Mouse (Mus musculus): ENCODE results near the gene Ctsa. TPM values are rescaled to one million over a fixed set of nuclear protein-coding genes. Genes with fewer than 3 reads are reported as not detected.

Gene Ctsa
- polyA plus RNA-seq, 1 experiment = 25.9 TPM

- H3K36me3 ChIP-seq (ENCODE audit: control insufficient read depth, insufficient read depth, low read length) = peaks cover 4% of the 10 kb centered on the region
- no peak overlapping the region for H3K4me3 ChIP-seq (ENCODE audit: control insufficient read depth, low read depth, low read length)
- H3K27me3 ChIP-seq (ENCODE audit: control insufficient read depth, insufficient read depth, low read length) = no peaks in the 10 kb centered on the region
- no peak for TF ChIP-seq CTCF (IDR thresholded peaks at IDR 0.05; ENCODE audit: control insufficient read depth, insufficient read depth, insufficient replicate concordance, low read depth, low read length)
- TF ChIP-seq POLR2A (IDR thresholded peaks at IDR 0.05; ENCODE audit: control insufficient read depth, low read depth, low read length) = no peak
- no peak overlapping the region for H3K27ac ChIP-seq (ENCODE audit: control insufficient read depth, insufficient read depth, low read depth, low read length)
- H3K4me1 ChIP-seq (ENCODE audit: control insufficient read depth, insufficient read depth, low read length) = peaks cover 14% of the 10 kb centered on the region
Observed at GRCm38 (mm10) chr2:164882619-164883018, 49.9 kb downstream of the Ctsa start.

GRCm38 (mm10) chr2:164885788-164886187 lies 53.1 kb downstream of the Ctsa start:
- peaks cover under 1% of the 10 kb centered on the region; the same call in 1 of the 2 replicates for H3K4me1 ChIP-seq (ENCODE audit: control insufficient read depth, insufficient read depth, low read length)
- H3K4me3 ChIP-seq (ENCODE audit: control insufficient read depth, low read depth, low read length) = no peak overlapping the region
- no peak overlapping the region for H3K27ac ChIP-seq (ENCODE audit: control insufficient read depth, insufficient read depth, low read depth, low read length)
- TF ChIP-seq POLR2A (IDR thresholded peaks at IDR 0.05; ENCODE audit: control insufficient read depth, low read depth, low read length) = no peak
- no peak for TF ChIP-seq CTCF (IDR thresholded peaks at IDR 0.05; ENCODE audit: control insufficient read depth, insufficient read depth, insufficient replicate concordance, low read depth, low read length)
- H3K27me3 ChIP-seq (ENCODE audit: control insufficient read depth, insufficient read depth, low read length) = no peaks in the 10 kb centered on the region
- H3K36me3 ChIP-seq (ENCODE audit: control insufficient read depth, insufficient read depth, low read length) = peaks cover 4% of the 10 kb centered on the region

- Histone ChIP-seq H3K27ac (ENCODE audit: control insufficient read depth, insufficient read depth, low read depth, low read length) (no peak overlapping the region), H3K36me3 (ENCODE audit: control insufficient read depth, insufficient read depth, low read length) (peaks cover 4% of the 10 kb centered on the region), H3K27me3 (ENCODE audit: control insufficient read depth, insufficient read depth, low read length) (no peaks in the 10 kb centered on the region), H3K4me1 (ENCODE audit: control insufficient read depth, insufficient read depth, low read length) (no peaks in the 10 kb centered on the region), H3K4me3 (ENCODE audit: control insufficient read depth, low read depth, low read length) (no peak overlapping the region)
- TF ChIP-seq CTCF (IDR thresholded peaks at IDR 0.05; ENCODE audit: control insufficient read depth, insufficient read depth, insufficient replicate concordance, low read depth, low read length) (no peak), POLR2A (IDR thresholded peaks at IDR 0.05; ENCODE audit: control insufficient read depth, low read depth, low read length) (no peak)
Observed at GRCm38 (mm10) chr2:164886617-164887016, 53.9 kb downstream of the Ctsa start.

GRCm38 (mm10) chr2:164888996-164889395 lies 56.3 kb downstream of the Ctsa start:
- Histone ChIP-seq H3K27ac (ENCODE audit: control insufficient read depth, insufficient read depth, low read depth, low read length) (no peak overlapping the region), H3K4me1 (ENCODE audit: control insufficient read depth, insufficient read depth, low read length) (no peaks in the 10 kb centered on the region), H3K36me3 (ENCODE audit: control insufficient read depth, insufficient read depth, low read length) (peaks cover 4% of the 10 kb centered on the region), H3K27me3 (ENCODE audit: control insufficient read depth, insufficient read depth, low read length) (no peaks in the 10 kb centered on the region), H3K4me3 (ENCODE audit: control insufficient read depth, low read depth, low read length) (no peak overlapping the region)
- TF ChIP-seq POLR2A (IDR thresholded peaks at IDR 0.05; ENCODE audit: control insufficient read depth, low read depth, low read length) = no peak
- TF ChIP-seq CTCF (IDR thresholded peaks at IDR 0.05; ENCODE audit: control insufficient read depth, insufficient read depth, insufficient replicate concordance, low read depth, low read length) = no peak

GRCm38 (mm10) chr2:164889960-164890359 lies 57.3 kb downstream of the Ctsa start:
- TF ChIP-seq CTCF (IDR thresholded peaks at IDR 0.05; ENCODE audit: control insufficient read depth, insufficient read depth, insufficient replicate concordance, low read depth, low read length) (no peak), POLR2A (IDR thresholded peaks at IDR 0.05; ENCODE audit: control insufficient read depth, low read depth, low read length) (no peak)
- no peak overlapping the region for H3K4me3 ChIP-seq (ENCODE audit: control insufficient read depth, low read depth, low read length)
- H3K4me1 ChIP-seq (ENCODE audit: control insufficient read depth, insufficient read depth, low read length) = no peaks in the 10 kb centered on the region
- peaks cover 2% of the 10 kb centered on the region for H3K36me3 ChIP-seq (ENCODE audit: control insufficient read depth, insufficient read depth, low read length)
- no peaks in the 10 kb centered on the region for H3K27me3 ChIP-seq (ENCODE audit: control insufficient read depth, insufficient read depth, low read length)
- H3K27ac ChIP-seq (ENCODE audit: control insufficient read depth, insufficient read depth, low read depth, low read length) = no peak overlapping the region

Other genes with a start within 250 kb of the Ctsa start
- gene Wfdc6a, start 247.4 kb upstream of the Ctsa start, polyA plus RNA-seq (2012; rRNA removed) = 23.9 and 25.0 TPM in 2 replicates
- gene Eppin, start 239.3 kb upstream of the Ctsa start, polyA plus RNA-seq (2012; rRNA removed) = 52.4 and 70.8 TPM in 2 replicates
- gene Wfdc6b, start 219.4 kb upstream of the Ctsa start, polyA plus RNA-seq (2012; rRNA removed) = 2.4 and 17.5 TPM in 2 replicates
- gene Wfdc8, start 219.2 kb upstream of the Ctsa start, polyA plus RNA-seq (2012; rRNA removed) = 3.8 and 15.4 TPM in 2 replicates
- 0.12 and 33.5 TPM in 2 replicates for gene Wfdc16, start 194.1 kb upstream of the Ctsa start, polyA plus RNA-seq (2012; rRNA removed)
- gene Wfdc10, start 176.8 kb upstream of the Ctsa start, polyA plus RNA-seq (2012; rRNA removed) = 163 and 447 TPM in 2 replicates
- 0.48 and 29.2 TPM in 2 replicates for gene Wfdc9, start 176.3 kb upstream of the Ctsa start, polyA plus RNA-seq (2012; rRNA removed)
- 0.20 TPM in 1 of 2 replicates, not detected in the other for gene Wfdc11, start 158.8 kb upstream of the Ctsa start, polyA plus RNA-seq (2012; rRNA removed)
- gene Wfdc13, start 147.8 kb upstream of the Ctsa start, polyA plus RNA-seq (2012; rRNA removed) = 0.32 and 36.5 TPM in 2 replicates
- not detected in 2 replicates for gene Spint4, start 134.4 kb upstream of the Ctsa start, polyA plus RNA-seq (2012; rRNA removed)
- 0.69 and 0.93 TPM in 2 replicates for gene Spint5, start 117.6 kb upstream of the Ctsa start, polyA plus RNA-seq (2012; rRNA removed)
- gene Wfdc3, start 86.9 kb upstream of the Ctsa start, polyA plus RNA-seq (2012; rRNA removed) = 118 and 120 TPM in 2 replicates
- 32.4 and 43.1 TPM in 2 replicates for gene Dnttip1, start 86.9 kb upstream of the Ctsa start, polyA plus RNA-seq (2012; rRNA removed)
- gene Ube2c, start 63.0 kb upstream of the Ctsa start, polyA plus RNA-seq (2012; rRNA removed) = 57.7 and 60.0 TPM in 2 replicates
- gene Tnnc2, start 52.9 kb upstream of the Ctsa start, polyA plus RNA-seq (2012; rRNA removed) = 0.89 and 5.6 TPM in 2 replicates
- gene Snx21, start 47.0 kb upstream of the Ctsa start, polyA plus RNA-seq (2012; rRNA removed) = 9.7 and 11.9 TPM in 2 replicates
- gene Acot8, start 28.0 kb upstream of the Ctsa start, polyA plus RNA-seq (2012; rRNA removed) = 45.6 and 47.9 TPM in 2 replicates
- gene Zswim3, start 27.8 kb upstream of the Ctsa start, polyA plus RNA-seq (2012; rRNA removed) = 18.0 and 19.5 TPM in 2 replicates
- gene Zswim1, start 10.2 kb upstream of the Ctsa start, polyA plus RNA-seq (2012; rRNA removed) = 25.3 and 26.0 TPM in 2 replicates
- 154 and 173 TPM in 2 replicates for gene Spata25, start 4.3 kb upstream of the Ctsa start, polyA plus RNA-seq (2012; rRNA removed)
- 1.2 and 1.3 TPM in 2 replicates for gene Neurl2, start 583 bp downstream of the Ctsa start, polyA plus RNA-seq (2012; rRNA removed)
- 18.0 and 23.7 TPM in 2 replicates for gene Pltp, start 24.8 kb downstream of the Ctsa start, polyA plus RNA-seq (2012; rRNA removed)
- 17.0 and 19.3 TPM in 2 replicates for gene Pcif1, start 46.4 kb downstream of the Ctsa start, polyA plus RNA-seq (2012; rRNA removed)
- gene Zfp335, start 78.9 kb downstream of the Ctsa start, polyA plus RNA-seq (2012; rRNA removed) = 9.8 and 10.6 TPM in 2 replicates
- gene Mmp9, start 107.9 kb downstream of the Ctsa start, polyA plus RNA-seq (2012; rRNA removed) = 0.37 and 0.61 TPM in 2 replicates
- 15.9 and 16.6 TPM in 2 replicates for gene Slc12a5, start 127.9 kb downstream of the Ctsa start, polyA plus RNA-seq (2012; rRNA removed)
- 37.0 and 40.3 TPM in 2 replicates for gene Ncoa5, start 202.0 kb downstream of the Ctsa start, polyA plus RNA-seq (2012; rRNA removed)
- 0.54 and 0.99 TPM in 2 replicates for gene Cd40, start 222.8 kb downstream of the Ctsa start, polyA plus RNA-seq (2012; rRNA removed)